Mouse (Mus musculus): ENCODE measurements around the gene Vmn2r19. TPM values are rescaled to one million over a fixed set of nuclear protein-coding genes. Genes with fewer than 3 reads are reported as not detected.
"Not testable (repeated sequence)": the region's sequence is repeated elsewhere in the genome, so short reads cannot be mapped to it uniquely, and the experiment has no call there.

Vmn2r19 gene
- polyA plus RNA-seq, 1 experiment from 2014 or later, result not detected

GRCm38 (mm10) chr6:123292751-123293400 is 15.3 kb upstream of the Vmn2r19 start:
- ATAC-seq (ENCODE audit: insufficient number of reproducible peaks, low FRiP score, low TSS enrichment, low read depth), result no peak
- H3K9ac ChIP-seq, result no peak overlapping the region
- H3K9me3 ChIP-seq (replicated peaks), result no peaks in the 10 kb centered on the region
- no peak overlapping the region for H3K4me3 ChIP-seq (replicated peaks)
- no peaks in the 10 kb centered on the region for H3K36me3 ChIP-seq
- H3K27ac ChIP-seq (replicated peaks), result no peak overlapping the region
- H3K4me2 ChIP-seq (replicated peaks), result no peak overlapping the region
- no peaks in the 10 kb centered on the region for H3K4me1 ChIP-seq
- WGBS, result 92% methylated on average over 1 of the region's 1 CpGs
- no peaks in the 10 kb centered on the region for H3K27me3 ChIP-seq

- H3K9me3 ChIP-seq (replicated peaks); H3K36me3 ChIP-seq; H3K4me2 ChIP-seq (replicated peaks); H3K27me3 ChIP-seq; H3K9ac ChIP-seq; H3K27ac ChIP-seq (replicated peaks); ATAC-seq (ENCODE audit: insufficient number of reproducible peaks, low FRiP score, low TSS enrichment, low read depth); H3K4me1 ChIP-seq; H3K4me3 ChIP-seq (replicated peaks): not testable (repeated sequence)
- WGBS, result 86% methylated on average over 11 of the region's 11 CpGs
Observed at GRCm38 (mm10) chr6:123293509-123293908, 14.6 kb upstream of the Vmn2r19 start.

GRCm38 (mm10) chr6:123296687-123297086 is 11.4 kb upstream of the Vmn2r19 start:
- no peak for ATAC-seq (ENCODE audit: insufficient number of reproducible peaks, low FRiP score, low TSS enrichment, low read depth)
- Histone ChIP-seq H3K27me3 (no peaks in the 10 kb centered on the region), H3K9me3 (replicated peaks) (no peaks in the 10 kb centered on the region), H3K4me2 (replicated peaks) (no peak overlapping the region), H3K27ac (replicated peaks) (no peak overlapping the region), H3K4me1 (no peaks in the 10 kb centered on the region), H3K9ac (no peak overlapping the region), H3K36me3 (no peaks in the 10 kb centered on the region), H3K4me3 (replicated peaks) (no peak overlapping the region)
- WGBS, result 53% methylated on average over 1 of the region's 1 CpGs

- not testable (repeated sequence) for H3K9me3 ChIP-seq (replicated peaks); H3K27me3 ChIP-seq; H3K36me3 ChIP-seq; H3K9ac ChIP-seq; H3K4me1 ChIP-seq; H3K4me2 ChIP-seq (replicated peaks); ATAC-seq (ENCODE audit: insufficient number of reproducible peaks, low FRiP score, low TSS enrichment, low read depth); H3K4me3 ChIP-seq (replicated peaks); H3K27ac ChIP-seq (replicated peaks)
- WGBS, result 86% methylated on average over 7 of the region's 7 CpGs
Observed at GRCm38 (mm10) chr6:123306315-123306714, 1.8 kb upstream of the Vmn2r19 start.

DNA sequence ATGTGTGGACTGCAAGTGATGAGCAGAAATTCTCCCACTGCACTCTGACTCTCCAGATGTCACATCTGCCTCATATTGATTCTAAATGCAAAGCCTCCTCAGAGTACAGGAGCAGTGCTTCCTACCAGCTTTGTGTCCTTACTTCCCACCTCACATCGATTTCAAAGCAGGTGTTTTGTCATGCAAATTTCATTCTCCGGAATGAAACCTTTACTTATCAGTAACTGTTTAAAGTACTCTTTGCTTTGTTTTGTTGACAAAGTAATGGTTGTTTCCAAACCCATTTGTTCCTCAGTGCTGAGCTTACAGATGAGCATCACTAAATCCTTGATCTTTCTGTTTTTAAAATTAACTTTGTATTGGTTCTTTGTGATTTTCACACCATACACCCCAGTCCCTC is 24.4 kb downstream of the Vmn2r19 start:
- 46% methylated on average over 2 of the region's 2 CpGs for WGBS
- H3K9ac ChIP-seq, result no peak overlapping the region
- H3K36me3 ChIP-seq, result no peaks in the 10 kb centered on the region
- no peak overlapping the region for H3K4me3 ChIP-seq (replicated peaks)
- H3K4me1 ChIP-seq, result no peaks in the 10 kb centered on the region
- H3K4me2 ChIP-seq (replicated peaks), result no peak overlapping the region
- H3K9me3 ChIP-seq (replicated peaks), result no peaks in the 10 kb centered on the region
- no peaks in the 10 kb centered on the region for H3K27me3 ChIP-seq
- H3K27ac ChIP-seq (replicated peaks), result no peak overlapping the region
- no peak for ATAC-seq (ENCODE audit: insufficient number of reproducible peaks, low FRiP score, low TSS enrichment, low read depth)

DNA sequence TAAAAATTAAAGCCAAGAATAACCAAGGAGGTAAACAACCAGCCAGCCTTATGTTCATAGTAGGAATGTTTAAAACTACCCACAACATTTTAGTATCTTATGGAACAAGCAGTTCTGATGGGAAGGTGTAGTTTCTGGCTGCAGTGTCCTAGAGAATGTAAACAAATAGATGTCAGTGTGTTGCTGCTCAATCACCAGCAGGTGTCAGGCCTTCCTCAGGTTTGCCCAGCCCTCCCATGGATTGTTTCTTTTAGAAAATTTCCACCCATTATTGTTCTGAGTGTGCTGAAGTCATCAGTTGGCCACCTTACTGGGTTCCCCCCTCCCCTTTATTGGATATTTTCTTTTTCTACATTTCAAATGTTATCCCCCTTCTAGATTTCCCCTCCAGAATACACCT is 32.0 kb downstream of the Vmn2r19 start:
- H3K9ac ChIP-seq, result no peak overlapping the region
- ATAC-seq (ENCODE audit: insufficient number of reproducible peaks, low FRiP score, low TSS enrichment, low read depth), result no peak
- H3K9me3 ChIP-seq (replicated peaks), result no peaks in the 10 kb centered on the region
- H3K27ac ChIP-seq (replicated peaks), result no peak overlapping the region
- no peak overlapping the region for H3K4me3 ChIP-seq (replicated peaks)
- no peaks in the 10 kb centered on the region for H3K27me3 ChIP-seq
- H3K36me3 ChIP-seq, result no peaks in the 10 kb centered on the region
- H3K4me2 ChIP-seq (replicated peaks), result no peak overlapping the region
- H3K4me1 ChIP-seq, result no peaks in the 10 kb centered on the region

DNA sequence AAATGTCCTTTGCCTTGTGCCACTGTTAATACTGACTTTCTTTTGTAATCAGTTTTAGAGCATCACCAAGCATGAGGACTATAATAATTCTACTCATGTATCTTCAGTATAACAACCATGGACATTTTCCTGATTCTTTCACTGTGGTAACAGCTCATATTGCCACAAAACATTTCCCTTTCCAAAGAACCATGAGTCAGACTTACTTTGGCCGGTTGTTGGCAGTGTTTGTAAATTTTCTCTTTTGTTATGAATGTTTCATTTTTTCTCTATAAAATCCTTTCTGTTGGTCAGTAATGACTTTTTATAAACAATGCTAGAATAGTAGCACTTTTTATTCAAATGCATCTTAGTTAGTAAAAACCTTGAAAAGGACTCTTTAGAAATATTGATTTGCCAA is 38.0 kb downstream of the Vmn2r19 start:
- H3K9ac ChIP-seq, result no peak overlapping the region
- no peaks in the 10 kb centered on the region for H3K36me3 ChIP-seq
- H3K4me2 ChIP-seq (replicated peaks), result no peak overlapping the region
- H3K27ac ChIP-seq (replicated peaks), result no peak overlapping the region
- WGBS, result 94% methylated on average over 1 of the region's 1 CpGs
- no peaks in the 10 kb centered on the region for H3K4me1 ChIP-seq
- no peak for ATAC-seq (ENCODE audit: insufficient number of reproducible peaks, low FRiP score, low TSS enrichment, low read depth)
- H3K9me3 ChIP-seq (replicated peaks), result no peaks in the 10 kb centered on the region
- no peaks in the 10 kb centered on the region for H3K27me3 ChIP-seq
- no peak overlapping the region for H3K4me3 ChIP-seq (replicated peaks)

Other genes starting within 250 kb of the Vmn2r19 start
- gene Clec4a2, start 201.9 kb upstream of the Vmn2r19 start, polyA plus RNA-seq (2015; fragmentation: Nextera tagmentation; extraction: Ambion mirVana), result 5.7 and 7.5 TPM in 2 replicates
- gene Clec4b2, start 135.4 kb upstream of the Vmn2r19 start, polyA plus RNA-seq (2015; fragmentation: Nextera tagmentation; extraction: Ambion mirVana), result not detected in 2 replicates
- gene Clec4n, start 78.5 kb upstream of the Vmn2r19 start, polyA plus RNA-seq (2015; fragmentation: Nextera tagmentation; extraction: Ambion mirVana), result 4.9 and 5.0 TPM in 2 replicates
- gene Clec4d, start 46.2 kb upstream of the Vmn2r19 start, polyA plus RNA-seq (2015; fragmentation: Nextera tagmentation; extraction: Ambion mirVana), result 0.35 and 0.36 TPM in 2 replicates
- gene Clec4e, start 18.5 kb upstream of the Vmn2r19 start, polyA plus RNA-seq (2015; fragmentation: Nextera tagmentation; extraction: Ambion mirVana), result 0.32 TPM in 1 of 2 replicates, not detected in the other
- not detected in 2 replicates for gene Vmn2r20, start 109.8 kb downstream of the Vmn2r19 start, polyA plus RNA-seq (2015; fragmentation: Nextera tagmentation; extraction: Ambion mirVana)
- gene Vmn2r21, start 225.1 kb downstream of the Vmn2r19 start, polyA plus RNA-seq (2015; fragmentation: Nextera tagmentation; extraction: Ambion mirVana), result 0.08 TPM in 1 of 2 replicates, not detected in the other

All from embryonic facial prominence, embryonic 15.5 days (tissue).